Mouse (Mus musculus) neural tube, embryonic 11.5 days (tissue): ENCODE data around the gene Caprin1. TPM values are rescaled to one million over a fixed set of nuclear protein-coding genes. Genes with fewer than 3 reads are reported as not detected.

Source experiments
- ATAC-seq: fragments of 200-750 bp; cut with Nextera tagmentation; 2 replicates; pipeline ENCODE4 v1.8.0; 2017; ENCODE audit warnings: moderate number of reproducible peaks, mild to moderate bottlenecking, moderate TSS enrichment, moderate library complexity; ENCODE audit not compliant: insufficient read depth, low FRiP score, low TSS enrichment
- DNase-seq: peaks from one replicate; pipeline ENCODE4 v3.0.0-alpha.2; 2015; ENCODE audit warnings: low spot score
- H3K27ac ChIP-seq: fragments of 300-500 bp; sonication (generic); 2 replicates; pipeline ENCODE4 v1.5.1; 2014; ENCODE audit warnings: low read depth, mild to moderate bottlenecking, low read length
- H3K27me3 ChIP-seq: fragments of 300-500 bp; sonication (generic); 2 replicates; pipeline ENCODE4 v1.6.1; 2014; ENCODE audit warnings: mild to moderate bottlenecking, low read length, mixed read lengths; ENCODE audit not compliant: control insufficient read depth, insufficient read depth
- H3K36me3 ChIP-seq: fragments of 300-500 bp; sonication (generic); 2 replicates; pipeline ENCODE4 v1.6.1; 2014; ENCODE audit warnings: mild to moderate bottlenecking, low read length, moderate library complexity, mixed read lengths; ENCODE audit not compliant: control insufficient read depth, insufficient read depth
- H3K4me1 ChIP-seq: fragments of 300-500 bp; sonication (generic); 2 replicates; pipeline ENCODE4 v1.6.1; 2014; ENCODE audit warnings: low read length, mixed read lengths; ENCODE audit not compliant: control insufficient read depth, insufficient read depth
- H3K4me2 ChIP-seq: fragments of 300-500 bp; sonication (generic); 2 replicates; pipeline ENCODE4 v1.6.1; 2014; ENCODE audit warnings: low read depth, mild to moderate bottlenecking, moderate library complexity
- H3K4me3 ChIP-seq: fragments of 300-500 bp; sonication (generic); 2 replicates; pipeline ENCODE4 v1.5.1; 2014; ENCODE audit warnings: low read depth, low read length
- H3K9ac ChIP-seq: fragments of 300-500 bp; sonication (generic); 2 replicates; pipeline ENCODE4 v1.6.1; 2014; ENCODE audit warnings: mild to moderate bottlenecking, low read length
- H3K9me3 ChIP-seq: fragments of 300-500 bp; sonication (generic); 2 replicates; pipeline ENCODE4 v1.6.1; 2016; ENCODE audit warnings: low read length; ENCODE audit not compliant: control insufficient read depth
- WGBS: fragments of 180-500 bp; shearing (Covaris S2); extraction: QIAGEN DNeasy Blood & Tissue Kit; methylation state at CpG from one replicate; pipeline ENCODE4 v1.1.7; 2014; 5-methylcytosine and 5-hydroxymethylcytosine counted together
- polyA plus RNA-seq: library from polyadenylated mRNA; unstranded; fragments of >200 nt; fragmentation: Nextera tagmentation; extraction: Ambion mirVana; gene quantifications from 2 replicates; pipeline ENCODE4 v1.2.1, GENCODE M21; 2014

The Caprin1 gene
- polyA plus RNA-seq, 1 experiment from 2014 or later: 649 TPM

- no peaks in the 10 kb centered on the region for H3K27me3 ChIP-seq
- no peak overlapping the region for H3K4me2 ChIP-seq
- H3K9me3 ChIP-seq: no peaks in the 10 kb centered on the region
- H3K9ac ChIP-seq: no peak overlapping the region
- WGBS: 89% methylated on average over 6 of the region's 6 CpGs
- DNase-seq (no peak), ATAC-seq (no peak)
- no peaks in the 10 kb centered on the region for H3K4me1 ChIP-seq
- no peaks in the 10 kb centered on the region for H3K36me3 ChIP-seq
- no peak overlapping the region for H3K4me3 ChIP-seq
- H3K27ac ChIP-seq: no peak overlapping the region
Observed at GRCm38 (mm10) chr2:103810412-103810811, 13.0 kb upstream of the Caprin1 start.

- no peak overlapping the region for H3K4me2 ChIP-seq
- DNase-seq (no peak), ATAC-seq (no peak)
- no peaks in the 10 kb centered on the region for H3K36me3 ChIP-seq
- no peaks in the 10 kb centered on the region for H3K4me1 ChIP-seq
- no peak overlapping the region for H3K27ac ChIP-seq
- H3K27me3 ChIP-seq: no peaks in the 10 kb centered on the region
- no peak overlapping the region for H3K4me3 ChIP-seq
- no peaks in the 10 kb centered on the region for H3K9me3 ChIP-seq
- no peak overlapping the region for H3K9ac ChIP-seq
Observed at GRCm38 (mm10) chr2:103808466-103808865, 11.0 kb upstream of the Caprin1 start.

DNA sequence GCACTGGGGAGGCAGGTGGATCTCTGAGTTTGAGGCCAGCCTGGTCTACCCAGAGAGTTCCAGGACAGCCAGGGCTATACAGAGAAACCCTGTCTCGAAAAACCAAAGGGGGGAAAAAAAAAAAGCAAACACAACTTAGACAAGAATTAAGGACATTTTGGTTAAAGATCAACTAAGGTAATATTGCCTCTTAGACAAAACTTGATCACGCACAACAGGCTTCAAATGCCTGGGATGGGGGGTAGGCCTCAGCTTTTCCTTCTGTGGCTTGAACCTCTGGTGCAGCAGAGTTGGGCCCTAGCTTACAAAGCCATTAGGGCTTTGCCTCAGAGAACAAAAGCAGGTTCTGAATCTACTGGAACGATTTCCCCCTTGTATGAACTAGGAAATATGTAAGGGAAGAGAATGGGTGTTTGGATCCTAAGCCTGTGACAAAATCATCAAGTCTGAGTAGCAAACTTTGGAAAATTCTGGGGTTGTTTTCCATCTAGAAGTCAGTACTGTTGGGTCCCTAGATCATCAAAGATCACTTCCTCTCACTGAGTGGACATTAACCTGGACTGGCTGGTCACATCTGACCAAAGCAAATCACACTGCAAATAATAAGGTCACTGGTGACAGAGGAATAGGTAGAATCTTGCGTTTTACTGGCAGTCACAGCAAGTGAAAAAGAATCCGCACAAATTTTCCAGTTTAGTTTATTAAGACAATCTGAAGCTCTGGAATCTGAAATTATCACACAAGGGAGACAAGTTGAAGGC, 6.5 kb upstream of the Caprin1 start:
- Histone ChIP-seq H3K27ac (no peak overlapping the region), H3K4me3 (no peak overlapping the region), H3K9ac (no peak overlapping the region), H3K9me3 (no peaks in the 10 kb centered on the region), H3K36me3 (no peaks in the 10 kb centered on the region), H3K4me2 (no peak overlapping the region), H3K27me3 (no peaks in the 10 kb centered on the region), H3K4me1 (no peaks in the 10 kb centered on the region)
- no peak for ATAC-seq
- no peak for DNase-seq
- 81% methylated on average over 5 of the region's 5 CpGs for WGBS

GRCm38 (mm10) chr2:103802422-103802821, 5.0 kb upstream of the Caprin1 start:
- DNase-seq: no peak
- H3K4me2 ChIP-seq: no peak overlapping the region
- WGBS: 91% methylated on average over 1 of the region's 1 CpGs
- no peak for ATAC-seq
- no peaks in the 10 kb centered on the region for H3K9me3 ChIP-seq
- no peaks in the 10 kb centered on the region for H3K4me1 ChIP-seq
- no peak overlapping the region for H3K9ac ChIP-seq
- H3K27ac ChIP-seq: no peak overlapping the region
- no peak overlapping the region for H3K4me3 ChIP-seq
- H3K36me3 ChIP-seq: no peaks in the 10 kb centered on the region
- no peaks in the 10 kb centered on the region for H3K27me3 ChIP-seq

- Histone ChIP-seq H3K9me3 (no peaks in the 10 kb centered on the region), H3K4me2 (peak overlapping the region; percentile 34), H3K4me1 (peaks cover 3% of the 10 kb centered on the region; the same call in 1 of the 2 replicates), H3K27me3 (no peaks in the 10 kb centered on the region), H3K9ac (peak overlapping the region; percentile 100), H3K4me3 (peak overlapping the region; percentile 97), H3K36me3 (no peaks in the 10 kb centered on the region; the same call in 1 of the 2 replicates), H3K27ac (peak overlapping the region; percentile 100)
- peak; percentile 70 for ATAC-seq
- 0% methylated on average over 26 of the region's 72 CpGs for WGBS
- peak; percentile 91 for DNase-seq
Observed at GRCm38 (mm10) chr2:103796861-103797466, 485 bp downstream of the Caprin1 start.

- peak overlapping the region; percentile 34 for H3K4me2 ChIP-seq
- H3K27ac ChIP-seq: peak overlapping the region; percentile 100
- H3K4me3 ChIP-seq: peak overlapping the region; percentile 97
- H3K27me3 ChIP-seq: no peaks in the 10 kb centered on the region
- ATAC-seq: peak; percentile 54
- peaks cover 3% of the 10 kb centered on the region; the same call in 1 of the 2 replicates for H3K4me1 ChIP-seq
- no peaks in the 10 kb centered on the region; the same call in 1 of the 2 replicates for H3K36me3 ChIP-seq
- no peaks in the 10 kb centered on the region for H3K9me3 ChIP-seq
- DNase-seq: peak; percentile 69
- peak overlapping the region; percentile 100 for H3K9ac ChIP-seq
- under 1% methylated on average over 42 of the region's 42 CpGs for WGBS
Observed at GRCm38 (mm10) chr2:103796211-103796860, 1.1 kb downstream of the Caprin1 start.

GRCm38 (mm10) chr2:103795843-103796210, 1.6 kb downstream of the Caprin1 start:
- H3K4me2 ChIP-seq: peak overlapping the region; percentile 34
- H3K4me3 ChIP-seq: peak overlapping the region; percentile 97
- no peaks in the 10 kb centered on the region for H3K9me3 ChIP-seq
- H3K27ac ChIP-seq: peak overlapping the region; percentile 100
- H3K9ac ChIP-seq: peak overlapping the region; percentile 100
- ATAC-seq (peak; percentile 70), DNase-seq (peak; percentile 81)
- WGBS: 0% methylated on average over 11 of the region's 11 CpGs
- H3K36me3 ChIP-seq: no peaks in the 10 kb centered on the region; the same call in 1 of the 2 replicates
- H3K27me3 ChIP-seq: no peaks in the 10 kb centered on the region
- H3K4me1 ChIP-seq: peaks cover 3% of the 10 kb centered on the region; the same call in 1 of the 2 replicates

GRCm38 (mm10) chr2:103792009-103792408, 5.4 kb downstream of the Caprin1 start:
- Histone ChIP-seq H3K4me3 (no peak overlapping the region), H3K36me3 (no peaks in the 10 kb centered on the region; the same call in 1 of the 2 replicates), H3K9ac (no peak overlapping the region), H3K27me3 (no peaks in the 10 kb centered on the region), H3K27ac (no peak overlapping the region), H3K9me3 (no peaks in the 10 kb centered on the region), H3K4me2 (no peak overlapping the region), H3K4me1 (peaks cover 3% of the 10 kb centered on the region; the same call in 1 of the 2 replicates)
- ATAC-seq (no peak), DNase-seq (no peak)
- 92% methylated on average over 1 of the region's 1 CpGs for WGBS
